Mouse (Mus musculus) neural tube, embryonic 11.5 days (tissue): Measurements from ENCODE around the gene Soat2. TPM values are rescaled to one million over a fixed set of nuclear protein-coding genes. Genes with fewer than 3 reads are reported as not detected.
A peak's percentile ranks its signal among the peaks of the same experiment; 100 is the strongest.
"Not testable (repeated sequence)": the region's sequence is repeated elsewhere in the genome, so short reads cannot be mapped to it uniquely, and the experiment has no call there.

Experiments
- ATAC-seq: fragments of 200-750 bp; cut with Nextera tagmentation; 2 replicates; pipeline ENCODE4 v1.8.0; 2017; ENCODE audit warnings: moderate number of reproducible peaks, mild to moderate bottlenecking, moderate TSS enrichment, moderate library complexity; ENCODE audit not compliant: insufficient read depth, low FRiP score, low TSS enrichment
- DNase-seq: peaks from one replicate; pipeline ENCODE4 v3.0.0-alpha.2; 2015; ENCODE audit warnings: low spot score
- H3K27ac ChIP-seq: fragments of 300-500 bp; sonication (generic); 2 replicates; pipeline ENCODE4 v1.5.1; 2014; ENCODE audit warnings: low read depth, mild to moderate bottlenecking, low read length
- H3K27me3 ChIP-seq: fragments of 300-500 bp; sonication (generic); 2 replicates; pipeline ENCODE4 v1.6.1; 2014; ENCODE audit warnings: mild to moderate bottlenecking, low read length, mixed read lengths; ENCODE audit not compliant: control insufficient read depth, insufficient read depth
- H3K36me3 ChIP-seq: fragments of 300-500 bp; sonication (generic); 2 replicates; pipeline ENCODE4 v1.6.1; 2014; ENCODE audit warnings: mild to moderate bottlenecking, low read length, moderate library complexity, mixed read lengths; ENCODE audit not compliant: control insufficient read depth, insufficient read depth
- H3K4me1 ChIP-seq: fragments of 300-500 bp; sonication (generic); 2 replicates; pipeline ENCODE4 v1.6.1; 2014; ENCODE audit warnings: low read length, mixed read lengths; ENCODE audit not compliant: control insufficient read depth, insufficient read depth
- H3K4me2 ChIP-seq: fragments of 300-500 bp; sonication (generic); 2 replicates; pipeline ENCODE4 v1.6.1; 2014; ENCODE audit warnings: low read depth, mild to moderate bottlenecking, moderate library complexity
- H3K4me3 ChIP-seq: fragments of 300-500 bp; sonication (generic); 2 replicates; pipeline ENCODE4 v1.5.1; 2014; ENCODE audit warnings: low read depth, low read length
- H3K9ac ChIP-seq: fragments of 300-500 bp; sonication (generic); 2 replicates; pipeline ENCODE4 v1.6.1; 2014; ENCODE audit warnings: mild to moderate bottlenecking, low read length
- H3K9me3 ChIP-seq: fragments of 300-500 bp; sonication (generic); 2 replicates; pipeline ENCODE4 v1.6.1; 2016; ENCODE audit warnings: low read length; ENCODE audit not compliant: control insufficient read depth
- WGBS: fragments of 180-500 bp; shearing (Covaris S2); extraction: QIAGEN DNeasy Blood & Tissue Kit; methylation state at CpG from one replicate; pipeline ENCODE4 v1.1.7; 2014; 5-methylcytosine and 5-hydroxymethylcytosine counted together
- polyA plus RNA-seq: library from polyadenylated mRNA; unstranded; fragments of >200 nt; fragmentation: Nextera tagmentation; extraction: Ambion mirVana; gene quantifications from 2 replicates; pipeline ENCODE4 v1.2.1, GENCODE M21; 2014

Gene Soat2
- polyA plus RNA-seq, 1 experiment from 2014 or later, result 0.13 TPM

DNA sequence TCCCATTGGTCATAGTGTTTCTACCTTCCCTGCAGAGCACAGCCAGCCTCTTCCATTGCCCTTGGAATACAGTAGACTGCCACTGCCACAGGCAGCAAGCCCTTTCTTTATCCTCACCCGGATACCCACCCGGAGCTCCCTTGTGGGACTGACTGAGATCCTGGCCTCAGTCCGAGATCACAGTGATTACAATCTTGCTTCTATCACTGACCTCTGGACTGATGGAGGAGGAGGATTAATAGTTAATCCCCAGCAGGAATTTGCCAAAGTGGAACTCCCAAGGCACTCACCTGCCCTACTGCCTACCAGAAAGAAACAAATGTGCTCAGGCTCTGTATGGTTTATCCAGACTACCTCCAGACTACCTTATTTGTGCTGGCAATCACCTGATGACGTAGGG is 765 bp upstream of the Soat2 start:
- ATAC-seq (no peak), DNase-seq (no peak)
- Histone ChIP-seq H3K4me3 (no peak overlapping the region), H3K9me3 (no peaks in the 10 kb centered on the region), H3K27ac (no peak overlapping the region), H3K27me3 (peaks cover 16% of the 10 kb centered on the region), H3K36me3 (no peaks in the 10 kb centered on the region), H3K4me1 (peaks cover 5% of the 10 kb centered on the region), H3K4me2 (no peak overlapping the region), H3K9ac (no peak overlapping the region)
- WGBS, result 78% methylated on average over 4 of the region's 4 CpGs

DNA sequence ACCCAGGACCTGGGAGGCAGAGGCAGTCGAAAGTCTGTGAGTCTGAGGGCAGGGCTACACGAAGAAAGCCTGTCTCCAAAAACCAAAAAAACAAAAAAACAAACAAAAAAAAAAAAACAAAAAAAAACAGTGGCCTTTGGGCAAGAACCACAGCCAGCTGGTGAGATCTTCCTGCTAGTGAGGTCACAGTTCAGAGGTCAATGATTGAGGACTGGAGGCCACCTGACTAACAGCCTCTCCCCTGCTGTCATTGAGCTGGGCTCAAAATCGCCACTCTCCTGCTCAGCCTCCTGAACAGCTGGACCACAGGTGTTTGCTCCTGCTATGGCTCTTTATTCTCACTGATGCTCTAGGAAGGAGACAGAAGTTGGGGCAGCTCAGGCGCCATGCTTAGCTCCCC is 2.3 kb downstream of the Soat2 start:
- no peaks in the 10 kb centered on the region for H3K36me3 ChIP-seq
- H3K9ac ChIP-seq, result no peak overlapping the region
- ATAC-seq (no peak), DNase-seq (no peak)
- no peaks in the 10 kb centered on the region for H3K9me3 ChIP-seq
- H3K27me3 ChIP-seq, result no peaks in the 10 kb centered on the region
- no peak overlapping the region for H3K4me3 ChIP-seq
- no peak overlapping the region for H3K4me2 ChIP-seq
- peaks cover 3% of the 10 kb centered on the region for H3K4me1 ChIP-seq
- H3K27ac ChIP-seq, result peak overlapping the region; percentile 27; the same call in 1 of the 2 replicates
- 14% methylated on average over 4 of the region's 4 CpGs for WGBS

DNA sequence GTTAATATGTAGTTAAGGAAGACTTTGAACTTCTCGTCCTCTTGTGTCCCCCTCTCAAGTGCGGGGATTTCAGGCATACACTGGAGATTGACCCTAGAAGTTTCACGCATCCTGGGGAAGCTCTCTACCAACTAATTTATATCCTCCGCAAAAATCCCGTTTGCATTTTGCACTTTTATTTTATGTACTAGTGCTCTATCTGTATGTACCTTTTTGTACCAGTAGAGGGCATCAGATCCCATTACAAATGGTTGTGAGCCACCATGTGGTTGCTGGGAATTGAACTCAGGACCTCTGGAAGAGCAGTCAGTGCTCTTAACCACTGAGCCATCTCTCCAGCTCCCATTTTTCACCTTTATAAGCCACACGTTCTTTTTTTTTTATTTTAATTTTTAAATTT is 4.7 kb downstream of the Soat2 start:
- H3K4me2 ChIP-seq, H3K27me3 ChIP-seq, DNase-seq, H3K9ac ChIP-seq, ATAC-seq, H3K9me3 ChIP-seq, H3K27ac ChIP-seq, H3K4me1 ChIP-seq, H3K4me3 ChIP-seq, H3K36me3 ChIP-seq: not testable (repeated sequence)
- 92% methylated on average over 6 of the region's 6 CpGs for WGBS

DNA sequence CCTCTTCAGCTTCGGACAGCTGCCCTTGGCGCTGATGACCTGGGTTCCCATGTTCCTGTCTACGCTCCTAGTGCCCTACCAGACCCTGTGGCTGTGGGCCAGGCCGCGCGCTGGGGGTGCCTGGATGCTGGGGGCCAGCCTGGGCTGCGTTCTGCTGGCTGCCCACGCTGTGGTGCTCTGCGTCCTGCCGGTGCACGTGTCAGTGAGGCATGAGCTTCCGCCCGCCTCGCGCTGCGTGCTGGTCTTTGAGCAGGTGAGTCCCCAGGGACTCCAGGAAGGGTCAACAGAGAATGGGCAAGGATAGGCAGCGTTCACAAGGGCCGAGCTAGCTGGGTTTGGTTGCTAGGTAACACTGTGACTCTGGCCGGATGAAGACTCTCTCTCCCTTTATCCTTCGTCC is 6.5 kb downstream of the Soat2 start:
- H3K9me3 ChIP-seq, result no peaks in the 10 kb centered on the region
- no peak overlapping the region for H3K27ac ChIP-seq
- 30% methylated on average over 20 of the region's 20 CpGs for WGBS
- DNase-seq, result peak; percentile 29
- H3K27me3 ChIP-seq, result no peaks in the 10 kb centered on the region
- no peak overlapping the region for H3K9ac ChIP-seq
- ATAC-seq, result no peak
- no peaks in the 10 kb centered on the region for H3K36me3 ChIP-seq
- no peak overlapping the region for H3K4me2 ChIP-seq
- H3K4me3 ChIP-seq, result no peak overlapping the region
- peaks cover 3% of the 10 kb centered on the region for H3K4me1 ChIP-seq

DNA sequence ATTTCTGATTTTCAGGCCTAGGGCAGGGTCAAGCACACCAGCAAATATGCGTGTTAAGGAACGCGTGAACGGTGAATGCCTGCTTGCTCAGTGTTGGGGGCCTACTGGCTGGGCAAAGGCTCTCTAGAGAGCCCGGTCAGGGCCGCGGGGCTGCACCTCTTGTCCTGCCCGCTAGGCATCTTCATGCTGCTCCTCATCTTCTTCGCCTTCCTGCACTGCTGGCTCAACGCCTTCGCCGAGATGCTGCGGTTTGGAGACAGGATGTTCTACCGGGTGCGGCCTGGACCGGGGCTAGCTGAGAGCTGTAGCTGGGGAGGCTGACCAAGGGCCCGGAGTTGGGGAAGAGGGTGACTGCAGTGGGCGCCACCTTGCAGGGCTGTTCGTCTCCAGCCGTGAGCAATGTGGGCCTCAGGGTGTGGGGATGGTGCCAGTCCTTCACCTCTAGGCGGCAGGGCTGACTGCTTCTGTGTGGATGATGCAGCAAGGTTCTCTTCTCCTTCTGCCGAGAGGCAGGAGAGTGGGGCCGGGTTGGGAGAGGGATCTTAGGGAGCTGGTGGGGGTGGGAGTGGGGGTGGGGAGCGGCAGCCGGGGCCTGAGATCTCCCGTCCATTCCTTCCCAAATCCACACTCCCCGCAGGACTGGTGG is 10.2 kb downstream of the Soat2 start:
- H3K4me2 ChIP-seq, result no peak overlapping the region
- H3K36me3 ChIP-seq, result no peaks in the 10 kb centered on the region
- no peak overlapping the region for H3K9ac ChIP-seq
- no peaks in the 10 kb centered on the region for H3K4me1 ChIP-seq
- no peak overlapping the region for H3K4me3 ChIP-seq
- H3K27me3 ChIP-seq, result no peaks in the 10 kb centered on the region
- DNase-seq (no peak), ATAC-seq (no peak)
- H3K27ac ChIP-seq, result no peak overlapping the region
- no peaks in the 10 kb centered on the region for H3K9me3 ChIP-seq
- WGBS, result 62% methylated on average over 25 of the region's 27 CpGs

DNA sequence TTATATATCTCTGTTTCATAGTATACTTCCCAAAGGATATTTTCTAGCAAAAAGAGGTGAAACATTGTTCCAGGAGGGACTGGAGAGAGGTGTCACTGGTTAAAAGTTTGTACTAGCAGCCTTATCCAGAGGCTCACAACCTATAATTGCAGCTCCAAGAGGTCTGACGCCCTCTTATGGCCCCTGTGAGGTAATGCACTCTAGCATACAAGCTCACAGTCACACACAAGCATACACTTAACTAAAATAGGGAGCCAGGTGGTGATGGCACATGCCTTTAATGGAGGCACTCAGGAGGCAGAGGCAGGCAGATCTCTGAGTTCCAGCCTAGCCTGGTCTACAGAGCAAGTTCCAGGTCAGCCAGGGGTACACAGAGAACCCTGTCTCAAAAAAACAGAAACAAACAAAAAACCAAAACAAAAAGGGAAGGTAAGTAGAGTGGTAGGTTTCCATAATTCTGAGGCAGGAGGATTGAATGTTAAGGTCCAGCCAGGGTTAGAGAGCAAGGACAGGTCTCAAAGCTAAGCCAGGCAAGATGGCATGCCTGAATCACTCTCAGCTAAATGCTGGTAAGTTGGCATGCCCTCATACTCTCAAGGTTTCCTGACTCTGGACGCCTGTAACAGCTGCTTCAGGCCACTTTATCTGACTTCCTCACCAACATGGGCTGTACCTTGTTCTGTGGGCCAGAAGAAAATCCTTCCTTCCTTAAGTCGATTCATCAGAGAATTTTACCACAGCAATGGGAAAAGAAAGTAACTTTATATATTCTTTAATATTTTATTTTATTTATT is 13.8 kb downstream of the Soat2 start:
- Histone ChIP-seq H3K36me3 (no peaks in the 10 kb centered on the region), H3K9me3 (no peaks in the 10 kb centered on the region), H3K27ac (no peak overlapping the region), H3K4me1 (no peaks in the 10 kb centered on the region), H3K4me3 (no peak overlapping the region), H3K9ac (no peak overlapping the region), H3K27me3 (no peaks in the 10 kb centered on the region), H3K4me2 (no peak overlapping the region)
- DNase-seq (no peak), ATAC-seq (no peak)
- WGBS, result 54% methylated on average over 3 of the region's 3 CpGs

DNA sequence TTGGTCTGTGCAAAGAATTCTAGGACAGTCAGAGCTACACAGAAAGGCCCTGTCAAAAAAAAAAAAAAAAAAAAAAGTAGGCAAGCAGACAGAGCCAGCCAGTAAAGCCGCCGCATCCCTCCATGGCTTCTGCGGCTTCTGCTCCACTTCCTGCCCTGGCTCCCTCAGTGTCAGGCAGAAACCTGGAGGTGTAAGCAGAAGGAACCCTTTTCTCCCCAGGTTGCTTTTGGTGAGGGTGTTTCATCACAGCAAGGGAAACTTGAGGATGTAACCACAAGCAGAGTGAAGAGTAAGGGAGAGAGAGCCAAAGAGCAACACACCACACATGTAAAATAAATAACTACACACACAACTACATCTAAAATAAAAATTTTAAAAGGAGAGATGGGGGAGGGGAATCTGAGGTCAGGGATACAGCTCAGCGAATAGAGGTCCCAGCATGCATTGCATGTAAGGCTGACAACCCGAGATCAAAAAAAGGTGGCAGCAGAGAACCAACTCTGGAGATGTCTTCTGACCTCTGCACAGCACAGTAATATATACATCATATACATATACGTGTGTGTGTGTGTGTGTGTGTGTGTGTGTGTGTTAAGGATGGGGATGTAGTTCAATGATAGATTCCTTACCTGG is 15.3 kb downstream of the Soat2 start:
- Histone ChIP-seq H3K9me3 (no peaks in the 10 kb centered on the region), H3K36me3 (no peaks in the 10 kb centered on the region), H3K4me2 (no peak overlapping the region), H3K9ac (no peak overlapping the region), H3K4me3 (no peak overlapping the region), H3K27me3 (no peaks in the 10 kb centered on the region), H3K27ac (no peak overlapping the region), H3K4me1 (no peaks in the 10 kb centered on the region)
- DNase-seq (no peak), ATAC-seq (no peak)
- 54% methylated on average over 6 of the region's 6 CpGs for WGBS

DNA sequence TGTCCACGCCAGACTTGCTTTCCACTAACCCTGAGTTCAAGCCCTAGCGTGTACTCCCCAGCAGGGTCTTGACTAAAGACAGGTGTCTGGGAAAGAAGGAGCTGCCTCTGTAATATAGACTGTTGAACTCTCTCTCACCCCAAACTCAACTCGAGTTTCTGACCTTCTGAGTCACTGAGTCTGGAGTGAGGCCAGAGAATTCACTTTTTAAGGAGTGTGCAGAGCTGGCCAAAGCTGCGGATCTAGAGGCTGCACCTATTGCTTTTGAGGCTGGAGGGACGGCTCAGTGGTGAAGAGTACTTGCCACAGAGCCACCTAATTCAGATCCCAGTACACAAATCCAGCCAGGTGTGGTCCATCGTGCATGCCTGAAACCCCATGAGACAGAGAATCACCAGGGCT is 17.3 kb downstream of the Soat2 start:
- Histone ChIP-seq H3K36me3 (no peaks in the 10 kb centered on the region), H3K27ac (no peak overlapping the region), H3K4me1 (no peaks in the 10 kb centered on the region), H3K9me3 (no peaks in the 10 kb centered on the region), H3K27me3 (no peaks in the 10 kb centered on the region), H3K4me3 (no peak overlapping the region), H3K4me2 (no peak overlapping the region), H3K9ac (no peak overlapping the region)
- ATAC-seq, result no peak
- 56% methylated on average over 6 of the region's 6 CpGs for WGBS
- DNase-seq, result peak; percentile 34

DNA sequence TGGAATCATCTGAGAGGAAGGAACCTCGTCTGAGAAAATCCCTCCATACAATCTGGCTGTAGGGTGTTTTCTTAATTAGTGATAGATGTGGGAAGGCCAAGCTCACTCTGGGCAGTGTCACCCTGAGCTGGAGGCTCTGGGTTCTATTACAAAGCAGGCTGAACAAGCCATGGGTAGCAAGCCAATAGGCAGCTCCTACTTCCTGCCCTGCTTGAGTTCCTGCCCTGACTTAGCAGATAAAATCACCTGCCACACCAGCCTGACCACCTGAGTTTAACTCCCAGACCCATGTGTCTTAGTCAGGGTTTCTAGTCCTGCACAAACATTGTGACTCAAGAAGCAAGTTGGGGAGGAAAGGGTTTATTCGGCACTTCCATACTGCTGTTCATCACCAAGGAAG is 18.7 kb downstream of the Soat2 start:
- DNase-seq (no peak), ATAC-seq (no peak)
- Histone ChIP-seq H3K4me3 (no peak overlapping the region), H3K27ac (no peak overlapping the region), H3K36me3 (no peaks in the 10 kb centered on the region), H3K27me3 (no peaks in the 10 kb centered on the region), H3K4me1 (no peaks in the 10 kb centered on the region), H3K9ac (no peak overlapping the region), H3K4me2 (no peak overlapping the region), H3K9me3 (no peaks in the 10 kb centered on the region)
- 61% methylated on average over 2 of the region's 2 CpGs for WGBS
